Mouse (Mus musculus) intestine, embryonic 14.5 days (tissue): ENCODE measurements around the gene Tmem144. TPM values are rescaled to one million over a fixed set of nuclear protein-coding genes. Genes with fewer than 3 reads are reported as not detected.

ENCODE experiments used
- ATAC-seq: fragments of 200-750 bp; cut with Nextera tagmentation; replicated peaks from 2 replicates; pipeline ENCODE4 v1.8.0; 2017; ENCODE audit warnings: low read depth, moderate number of reproducible peaks, moderate TSS enrichment, moderate library complexity; ENCODE audit not compliant: low FRiP score, low TSS enrichment
- DNase-seq: peaks from one replicate; pipeline ENCODE4 v3.0.0-alpha.2; 2018; ENCODE audit warnings: low spot score
- H3K27ac ChIP-seq: fragments of 300-500 bp; sonication (generic); 2 replicates; pipeline ENCODE4 v1.5.1; 2014; ENCODE audit warnings: low read depth, mild to moderate bottlenecking, control low read depth
- H3K27me3 ChIP-seq: fragments of 300-500 bp; sonication (generic); replicated peaks from 2 replicates; pipeline ENCODE4 v1.6.1; 2014; ENCODE audit warnings: low read length, control low read depth; ENCODE audit not compliant: control insufficient read depth, insufficient read depth
- H3K36me3 ChIP-seq: fragments of 300-500 bp; sonication (generic); 2 replicates; pipeline ENCODE4 v1.6.1; 2014; ENCODE audit warnings: low read length, control low read depth; ENCODE audit not compliant: control insufficient read depth, insufficient read depth
- H3K4me1 ChIP-seq: fragments of 300-500 bp; sonication (generic); replicated peaks from 2 replicates; pipeline ENCODE4 v1.6.1; 2014; ENCODE audit warnings: low read length, control low read depth, mixed read lengths; ENCODE audit not compliant: control insufficient read depth, insufficient read depth
- H3K4me2 ChIP-seq: fragments of 300-500 bp; sonication (generic); 2 replicates; pipeline ENCODE4 v1.6.1; 2014; ENCODE audit warnings: low read length
- H3K4me3 ChIP-seq: fragments of 300-500 bp; sonication (generic); 2 replicates; pipeline ENCODE4 v1.5.1; 2014; ENCODE audit warnings: low read depth, low read length, control low read depth, mixed read lengths
- H3K9ac ChIP-seq: fragments of 300-500 bp; sonication (generic); 2 replicates; pipeline ENCODE4 v1.6.1; 2014; ENCODE audit warnings: mild to moderate bottlenecking, low read length
- H3K9me3 ChIP-seq: fragments of 300-500 bp; sonication (generic); 2 replicates; pipeline ENCODE4 v1.6.1; 2016; ENCODE audit warnings: low read length, control low read depth; ENCODE audit not compliant: control insufficient read depth
- WGBS: fragments of 180-500 bp; shearing (Covaris S2); extraction: QIAGEN DNeasy Blood & Tissue Kit; methylation state at CpG from one replicate; pipeline ENCODE4 v1.1.7; 2014; 5-methylcytosine and 5-hydroxymethylcytosine counted together
- polyA plus RNA-seq: library from polyadenylated mRNA; unstranded; fragments of >200 nt; fragmentation: Nextera tagmentation; extraction: Ambion mirVana; gene quantifications from 2 replicates; pipeline ENCODE4 v1.2.1, GENCODE M21; 2014

Gene Tmem144
- polyA plus RNA-seq, 1 experiment from 2014 or later: 4.7 TPM

- H3K27ac ChIP-seq: no peak overlapping the region
- H3K36me3 ChIP-seq: no peaks in the 10 kb centered on the region
- no peaks in the 10 kb centered on the region for H3K27me3 ChIP-seq
- H3K4me3 ChIP-seq: no peak overlapping the region
- no peaks in the 10 kb centered on the region for H3K4me1 ChIP-seq
- no peak overlapping the region for H3K4me2 ChIP-seq
- peak; percentile 49 for DNase-seq
- no peaks in the 10 kb centered on the region for H3K9me3 ChIP-seq
- H3K9ac ChIP-seq: no peak overlapping the region
- 59% methylated on average over 3 of the region's 3 CpGs for WGBS
- peak; percentile 68; the same call in 1 of the 2 replicates for ATAC-seq
These were observed 25.8 kb upstream of the Tmem144 start for GRCm38 (mm10) chr3:79878350-79878749.

- Histone ChIP-seq H3K4me1 (no peaks in the 10 kb centered on the region), H3K9me3 (no peaks in the 10 kb centered on the region), H3K36me3 (no peaks in the 10 kb centered on the region), H3K9ac (no peak overlapping the region), H3K27me3 (no peaks in the 10 kb centered on the region), H3K4me2 (no peak overlapping the region), H3K27ac (no peak overlapping the region), H3K4me3 (no peak overlapping the region)
- DNase-seq (no peak), ATAC-seq (no peak)
- 95% methylated on average over 5 of the region's 5 CpGs for WGBS
These were observed 22.9 kb upstream of the Tmem144 start for GRCm38 (mm10) chr3:79875471-79875870.

DNA sequence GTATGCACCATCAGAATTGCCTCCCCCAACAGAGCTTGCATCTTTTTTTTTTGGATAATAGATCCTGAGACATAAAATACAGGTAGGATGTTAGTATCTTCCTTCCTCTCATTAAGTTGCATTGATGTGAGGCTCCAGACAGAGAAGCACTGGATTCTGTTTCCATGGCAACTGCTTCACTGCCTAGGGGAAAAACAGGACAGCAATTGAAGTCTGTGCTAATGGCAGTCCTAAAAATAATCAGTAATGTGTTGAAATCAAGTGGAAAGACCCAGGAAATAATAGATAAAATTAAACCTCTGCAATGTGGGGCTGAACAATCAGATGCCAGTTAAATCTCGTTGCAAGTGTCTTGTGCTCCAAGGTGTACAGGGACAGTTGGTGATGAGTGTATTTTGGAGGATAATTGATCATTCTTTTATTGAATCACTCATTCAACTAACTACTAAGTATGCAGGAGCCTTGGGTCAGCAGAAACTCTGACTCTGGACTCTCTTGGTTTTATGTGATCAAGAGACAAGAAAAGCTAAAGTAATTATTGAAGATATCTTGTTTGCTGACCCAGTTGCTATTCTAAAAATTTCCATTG lies 14.6 kb upstream of the Tmem144 start:
- Histone ChIP-seq H3K9ac (no peak overlapping the region), H3K4me1 (no peaks in the 10 kb centered on the region), H3K9me3 (no peaks in the 10 kb centered on the region), H3K4me3 (no peak overlapping the region), H3K4me2 (no peak overlapping the region), H3K36me3 (no peaks in the 10 kb centered on the region), H3K27ac (no peak overlapping the region), H3K27me3 (no peaks in the 10 kb centered on the region)
- DNase-seq: no peak
- ATAC-seq: no peak
- 63% methylated on average over 1 of the region's 1 CpGs for WGBS

GRCm38 (mm10) chr3:79866526-79866925 lies 14.0 kb upstream of the Tmem144 start:
- no peaks in the 10 kb centered on the region for H3K27me3 ChIP-seq

DNA sequence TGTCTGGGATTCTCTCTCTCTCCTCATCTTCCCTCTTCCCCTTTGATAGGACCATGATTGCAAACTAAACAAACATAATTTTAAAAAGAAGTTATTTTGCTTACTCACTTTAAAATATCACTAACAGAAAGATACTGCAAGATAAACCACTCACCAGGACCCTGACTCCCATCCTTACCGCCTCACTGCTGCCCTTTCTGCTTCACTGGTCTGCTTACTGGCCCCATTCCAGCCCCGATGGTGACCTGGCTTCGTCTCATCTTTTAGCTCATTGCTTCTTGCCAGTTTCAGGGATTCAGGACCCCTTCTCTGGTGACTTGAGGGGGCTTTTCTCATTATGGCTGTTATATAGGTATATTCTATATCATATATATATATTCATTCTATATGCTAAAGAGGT lies 13.5 kb upstream of the Tmem144 start:
- Histone ChIP-seq H3K4me3 (no peak overlapping the region), H3K9me3 (no peaks in the 10 kb centered on the region), H3K9ac (no peak overlapping the region), H3K4me1 (no peaks in the 10 kb centered on the region), H3K36me3 (no peaks in the 10 kb centered on the region), H3K4me2 (no peak overlapping the region), H3K27me3 (no peaks in the 10 kb centered on the region), H3K27ac (no peak overlapping the region)
- WGBS: 86% methylated on average over 3 of the region's 3 CpGs
- ATAC-seq (no peak), DNase-seq (no peak)

More at GRCm38 (mm10) chr3:79866526-79866925, 14.0 kb upstream of the Tmem144 start:
- Histone ChIP-seq H3K4me3 (no peak overlapping the region), H3K9ac (no peak overlapping the region), H3K36me3 (no peaks in the 10 kb centered on the region), H3K4me2 (no peak overlapping the region), H3K27ac (no peak overlapping the region), H3K9me3 (no peaks in the 10 kb centered on the region), H3K4me1 (no peaks in the 10 kb centered on the region)
- 87% methylated on average over 9 of the region's 9 CpGs for WGBS
- DNase-seq: no peak
- no peak for ATAC-seq

- H3K4me1 ChIP-seq: no peaks in the 10 kb centered on the region
- no peak for ATAC-seq
- H3K27ac ChIP-seq: no peak overlapping the region
- no peak overlapping the region for H3K9ac ChIP-seq
- no peaks in the 10 kb centered on the region for H3K36me3 ChIP-seq
- H3K27me3 ChIP-seq: no peaks in the 10 kb centered on the region
- no peak for DNase-seq
- no peak overlapping the region for H3K4me3 ChIP-seq
- H3K9me3 ChIP-seq: no peaks in the 10 kb centered on the region
- 65% methylated on average over 7 of the region's 7 CpGs for WGBS
- no peak overlapping the region for H3K4me2 ChIP-seq
These were observed 12.3 kb upstream of the Tmem144 start for GRCm38 (mm10) chr3:79864824-79865223.

- DNase-seq (no peak), ATAC-seq (no peak)
- Histone ChIP-seq H3K4me1 (no peaks in the 10 kb centered on the region), H3K27ac (no peak overlapping the region), H3K4me2 (no peak overlapping the region), H3K9me3 (no peaks in the 10 kb centered on the region), H3K9ac (no peak overlapping the region), H3K4me3 (no peak overlapping the region), H3K36me3 (no peaks in the 10 kb centered on the region), H3K27me3 (no peaks in the 10 kb centered on the region)
- 84% methylated on average over 3 of the region's 3 CpGs for WGBS
These were observed 5.6 kb upstream of the Tmem144 start for GRCm38 (mm10) chr3:79858221-79858620.

DNA sequence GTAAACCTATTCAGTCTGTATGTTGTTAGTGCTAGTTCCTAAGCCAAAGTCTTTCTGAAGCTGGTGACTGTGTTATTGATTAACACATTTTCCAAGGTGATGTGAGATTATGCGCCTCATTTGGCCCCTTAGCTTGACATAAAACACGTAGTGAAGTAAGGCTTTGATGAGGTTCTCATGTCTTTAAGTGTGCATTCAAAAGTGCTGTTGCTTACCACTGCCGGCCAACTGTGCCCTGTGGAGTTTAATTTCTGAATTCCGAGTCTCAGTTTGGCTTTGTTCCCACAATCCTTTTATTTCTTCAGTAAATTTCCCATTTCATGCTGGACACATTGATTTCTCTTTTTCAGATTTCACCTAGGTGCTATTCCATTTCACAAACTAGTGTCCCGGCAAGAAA lies 5.2 kb upstream of the Tmem144 start:
- Histone ChIP-seq H3K27ac (no peak overlapping the region), H3K9me3 (no peaks in the 10 kb centered on the region), H3K4me3 (no peak overlapping the region), H3K4me2 (no peak overlapping the region), H3K27me3 (no peaks in the 10 kb centered on the region), H3K9ac (no peak overlapping the region), H3K4me1 (no peaks in the 10 kb centered on the region; the same call in 1 of the 2 replicates), H3K36me3 (no peaks in the 10 kb centered on the region)
- 69% methylated on average over 5 of the region's 5 CpGs for WGBS
- DNase-seq (no peak), ATAC-seq (no peak)

GRCm38 (mm10) chr3:79852108-79852507 lies 465 bp downstream of the Tmem144 start:
- Histone ChIP-seq H3K4me2 (no peak overlapping the region), H3K27ac (no peak overlapping the region), H3K27me3 (no peaks in the 10 kb centered on the region), H3K4me3 (no peak overlapping the region), H3K36me3 (no peaks in the 10 kb centered on the region), H3K9ac (no peak overlapping the region), H3K4me1 (no peaks in the 10 kb centered on the region; the same call in 1 of the 2 replicates), H3K9me3 (no peaks in the 10 kb centered on the region)
- 56% methylated on average over 3 of the region's 3 CpGs for WGBS
- DNase-seq (no peak), ATAC-seq (0 out of 2 replicates have a peak, but pooled peaks have one; percentile 18)
